Mouse (Mus musculus) midbrain, postnatal 0 days (tissue): ENCODE results near the gene Sertad3. TPM values are rescaled to one million over a fixed set of nuclear protein-coding genes. Genes with fewer than 3 reads are reported as not detected.

Experiments used
- ATAC-seq: fragments of 200-750 bp; cut with Nextera tagmentation; 2 replicates; pipeline ENCODE4 v1.8.0; 2017; ENCODE audit warnings: moderate number of reproducible peaks, mild to moderate bottlenecking, moderate TSS enrichment, moderate library complexity; ENCODE audit not compliant: low FRiP score
- DNase-seq: peaks from one replicate; pipeline ENCODE4 v3.0.0-alpha.2; 2015; ENCODE audit warnings: low spot score
- H3K27ac ChIP-seq: fragments of 300-500 bp; sonication (generic); 2 replicates; pipeline ENCODE4 v1.5.1; 2014; ENCODE audit warnings: low read depth, mild to moderate bottlenecking, low read length, mixed read lengths
- H3K27me3 ChIP-seq: fragments of 300-500 bp; sonication (generic); 2 replicates; pipeline ENCODE4 v1.6.1; 2014; ENCODE audit warnings: low read length, control low read depth, mixed read lengths; ENCODE audit not compliant: insufficient read depth
- H3K36me3 ChIP-seq: fragments of 300-500 bp; sonication (generic); 2 replicates; pipeline ENCODE4 v1.6.1; 2014; ENCODE audit warnings: low read length, control low read depth, mixed read lengths; ENCODE audit not compliant: insufficient read depth
- H3K4me1 ChIP-seq: fragments of 300-500 bp; sonication (generic); 2 replicates; pipeline ENCODE4 v1.6.1; 2014; ENCODE audit warnings: mild to moderate bottlenecking, control low read depth, antibody characterized with exemption, low read length, mixed read lengths; ENCODE audit not compliant: insufficient read depth
- H3K4me2 ChIP-seq: fragments of 300-500 bp; sonication (generic); 2 replicates; pipeline ENCODE4 v1.6.1; 2014; ENCODE audit warnings: low read depth, mild to moderate bottlenecking, low read length, mixed read lengths; ENCODE audit not compliant: poor library complexity, severe bottlenecking
- H3K4me3 ChIP-seq: fragments of 300-500 bp; sonication (generic); 2 replicates; pipeline ENCODE4 v1.5.1; 2014; ENCODE audit warnings: low read depth, mild to moderate bottlenecking, low read length, moderate library complexity
- H3K9ac ChIP-seq: fragments of 300-500 bp; sonication (generic); replicated peaks from 2 replicates; pipeline ENCODE4 v1.6.1; 2014; ENCODE audit warnings: mild to moderate bottlenecking, low read length, moderate library complexity, mixed read lengths; ENCODE audit not compliant: poor library complexity, severe bottlenecking
- H3K9me3 ChIP-seq: fragments of 300-500 bp; sonication (generic); 2 replicates; pipeline ENCODE4 v1.6.1; 2016; ENCODE audit warnings: low read length, control low read depth
- CTCF ChIP-seq: IDR thresholded peaks from 2 replicates; pipeline ENCODE4 v1.5.1; 2016; ENCODE audit warnings: antibody characterized with exemption, mild to moderate bottlenecking
- WGBS: fragments of 180-500 bp; shearing (Covaris S2); extraction: QIAGEN DNeasy Blood & Tissue Kit; methylation state at CpG from one replicate; pipeline ENCODE4 v1.1.7; 2014; 5-methylcytosine and 5-hydroxymethylcytosine counted together
- polyA plus RNA-seq: library from polyadenylated mRNA; unstranded; fragments of >200 nt; fragmentation: Nextera tagmentation; extraction: Ambion mirVana; gene quantifications from 2 replicates; pipeline ENCODE4 v1.2.1, GENCODE M21; 2015
- total RNA-seq: library from RNA; depleted of rRNA; stranded (reverse); fragments of >200 nt; gene quantifications from 2 replicates; pipeline ENCODE4 v1.2.3, GENCODE M21; 2014; rRNA removed

Gene Sertad3
- total RNA-seq: 5.0 and 5.7 TPM in 2 replicates
- polyA plus RNA-seq: 4.0 and 4.3 TPM in 2 replicates

- 0 out of 2 replicates have a peak, but pooled peaks cover 3% of the 10 kb centered on the region for H3K36me3 ChIP-seq
- H3K4me1 ChIP-seq: no peaks in the 10 kb centered on the region
- H3K9me3 ChIP-seq: no peaks in the 10 kb centered on the region
- DNase-seq: peak; percentile 98
- peak within 1 kb of the TSS; percentile 60 for H3K27ac ChIP-seq
- no peaks in the 10 kb centered on the region for H3K27me3 ChIP-seq
- WGBS: 0% methylated on average over 36 of the region's 36 CpGs
- H3K9ac ChIP-seq: peak within 1 kb of the TSS; percentile 36; the same call in 1 of the 2 replicates
- peak; percentile 89 for ATAC-seq
- peak within 1 kb of the TSS; percentile 57 for H3K4me3 ChIP-seq
- peak within 1 kb of the TSS; percentile 87 for H3K4me2 ChIP-seq
- no peak; the same call in 1 of the 2 replicates for TF ChIP-seq CTCF
Observed at GRCm38 (mm10) chr7:27473156-27473834, at the start of gene Sertad3. Gene Sertad3 (plus strand): TSS chr7:27473768.

- no peak for ATAC-seq
- no peak overlapping the region for H3K9ac ChIP-seq
- TF ChIP-seq CTCF: no peak
- H3K36me3 ChIP-seq: peaks cover 42% of the 10 kb centered on the region
- 0 out of 2 replicates have a peak, but pooled peaks cover 2% of the 10 kb centered on the region for H3K9me3 ChIP-seq
- DNase-seq: peak; percentile 53
- no peaks in the 10 kb centered on the region for H3K27me3 ChIP-seq
- H3K4me1 ChIP-seq: no peaks in the 10 kb centered on the region
- no peak overlapping the region for H3K27ac ChIP-seq
- no peak overlapping the region for H3K4me3 ChIP-seq
- no peak overlapping the region for H3K4me2 ChIP-seq
- 100% methylated on average over 1 of the region's 1 CpGs for WGBS
Observed at GRCm38 (mm10) chr7:27427387-27427786, 46.2 kb upstream of the Sertad3 start.

- Histone ChIP-seq H3K9ac (no peak overlapping the region), H3K4me2 (no peak overlapping the region), H3K36me3 (peaks cover 38% of the 10 kb centered on the region), H3K27me3 (no peaks in the 10 kb centered on the region), H3K4me1 (no peaks in the 10 kb centered on the region), H3K27ac (no peak overlapping the region), H3K4me3 (no peak overlapping the region), H3K9me3 (0 out of 2 replicates have a peak, but pooled peaks cover 2% of the 10 kb centered on the region)
- WGBS: 85% methylated on average over 11 of the region's 11 CpGs
- DNase-seq (no peak), ATAC-seq (no peak)
- no peak for TF ChIP-seq CTCF
Observed at GRCm38 (mm10) chr7:27428002-27428401, 45.6 kb upstream of the Sertad3 start.

- Histone ChIP-seq H3K36me3 (peaks cover 30% of the 10 kb centered on the region), H3K9me3 (0 out of 2 replicates have a peak, but pooled peaks cover 2% of the 10 kb centered on the region), H3K27ac (no peak overlapping the region), H3K4me2 (no peak overlapping the region), H3K27me3 (no peaks in the 10 kb centered on the region), H3K9ac (no peak overlapping the region), H3K4me3 (no peak overlapping the region), H3K4me1 (no peaks in the 10 kb centered on the region)
- no peak for ATAC-seq
- no peak for DNase-seq
- WGBS: 55% methylated on average over 2 of the region's 2 CpGs
- TF ChIP-seq CTCF: peak; percentile 52
Observed at GRCm38 (mm10) chr7:27429135-27429534, 44.4 kb upstream of the Sertad3 start.

GRCm38 (mm10) chr7:27433349-27433748, 40.2 kb upstream of the Sertad3 start:
- Histone ChIP-seq H3K27ac (no peak overlapping the region), H3K27me3 (no peaks in the 10 kb centered on the region), H3K4me2 (no peak overlapping the region), H3K9ac (no peak overlapping the region), H3K9me3 (0 out of 2 replicates have a peak, but pooled peaks cover 2% of the 10 kb centered on the region), H3K4me3 (no peak overlapping the region), H3K36me3 (peaks cover 13% of the 10 kb centered on the region), H3K4me1 (no peaks in the 10 kb centered on the region)
- ATAC-seq (no peak), DNase-seq (no peak)
- 35% methylated on average over 10 of the region's 10 CpGs for WGBS
- no peak for TF ChIP-seq CTCF

- 14% methylated on average over 10 of the region's 10 CpGs for WGBS
- Histone ChIP-seq H3K27me3 (no peaks in the 10 kb centered on the region), H3K4me2 (no peak overlapping the region), H3K4me1 (no peaks in the 10 kb centered on the region), H3K4me3 (no peak overlapping the region), H3K9ac (no peak overlapping the region), H3K36me3 (peaks cover 9% of the 10 kb centered on the region), H3K27ac (no peak overlapping the region), H3K9me3 (0 out of 2 replicates have a peak, but pooled peaks cover 2% of the 10 kb centered on the region)
- no peak for TF ChIP-seq CTCF
- ATAC-seq (no peak), DNase-seq (no peak)
Observed at GRCm38 (mm10) chr7:27433794-27434193, 39.8 kb upstream of the Sertad3 start.
